12 mouse cellular contexts compared by ENCODE assay signal in genomic region chr2:105132933-105133795, GRCm38 (mm10). TPM values are rescaled to one million over a fixed set of nuclear protein-coding genes. Genes with fewer than 3 reads are reported as not detected.
DNase-seq lines count a peak whose midpoint lies in the region; ATAC-seq and TF ChIP-seq lines count a peak whose summit lies in the region.
"Had no signal": no experiment of that assay in that cellular context is flagged by ENCODE, and none has a peak within 500 bp of the region (broad histone marks: within the 10 kb centered on the region; RNA-seq: fewer than 3 reads in every experiment).

No protein-coding gene starts in this region.

- peaks cover 89% of the 10 kb centered on the region for H3K27me3 ChIP-seq in heart, embryonic 14.5 days (ENCODE audit: control insufficient read depth, insufficient read depth, low read length)
- H3K27me3 ChIP-seq in lung, postnatal 0 days (replicated peaks; ENCODE audit: insufficient read depth, low read length), result peaks cover 88% of the 10 kb centered on the region
- H3K27me3 ChIP-seq in embryonic facial prominence, embryonic 10.5 days (replicated peaks; ENCODE audit: low read depth, poor library complexity, severe bottlenecking), result peaks cover 100% of the 10 kb centered on the region
- H3K27me3 ChIP-seq in neural tube, embryonic 11.5 days (ENCODE audit: control insufficient read depth, insufficient read depth, low read length), result peaks cover 89% of the 10 kb centered on the region

- TF ChIP-seq CTCF in lung, postnatal 0 days (IDR thresholded peaks at IDR 0.05), result no peak

- H3K4me3 ChIP-seq in heart, embryonic 14.5 days (ENCODE audit: control insufficient read depth in 1 of 2, insufficient read depth in 1 of 2, low read depth in 1 of 2, low read length in 2 of 2), result peak overlapping the region in 1 of 2 experiments; percentile 4; a peak in 1 of 4 replicates
- no peak overlapping the region for H3K4me3 ChIP-seq in lung, postnatal 0 days (ENCODE audit: low read depth, low read length)
- H3K4me3 ChIP-seq in embryonic facial prominence, embryonic 10.5 days, result no peak overlapping the region
- no peak overlapping the region for H3K4me3 ChIP-seq in neural tube, embryonic 11.5 days (ENCODE audit: low read depth, low read length)

- no peak for TF ChIP-seq EP300 in lung, postnatal 0 days (IDR thresholded peaks at IDR 0.05)

- 5% methylated on average over 43 of the region's 43 CpGs for WGBS in heart, embryonic 14.5 days
- 3% methylated on average over 43 of the region's 43 CpGs for WGBS in lung, postnatal 0 days
- WGBS in embryonic facial prominence, embryonic 10.5 days, result under 1% methylated on average over 43 of the region's 43 CpGs
- WGBS in neural tube, embryonic 11.5 days, result under 1% methylated on average over 43 of the region's 43 CpGs

- peak overlapping the region; percentile 28 for H3K4me2 ChIP-seq in heart, embryonic 14.5 days (ENCODE audit: low read length)
- H3K4me2 ChIP-seq in lung, postnatal 0 days (replicated peaks; ENCODE audit: low read depth, low read length), result no peak overlapping the region
- H3K4me2 ChIP-seq in neural tube, embryonic 11.5 days (ENCODE audit: low read depth), result no peak overlapping the region

- no peak for ATAC-seq in heart, embryonic 14.5 days (ENCODE audit: insufficient number of reproducible peaks, insufficient read depth, low FRiP score, low read depth)
- ATAC-seq in lung, postnatal 0 days, result 0 out of 2 replicates have a peak, but pooled peaks have one; percentile 18
- no peak for ATAC-seq in neural tube, embryonic 11.5 days (ENCODE audit: insufficient read depth, low FRiP score, low TSS enrichment)
- ATAC-seq in frontal cortex, adult (ENCODE audit: low TSS enrichment), result no peak

- no peaks in the 10 kb centered on the region for H3K9me3 ChIP-seq in heart, embryonic 14.5 days (ENCODE audit: control insufficient read depth, low read length)
- no peaks in the 10 kb centered on the region for H3K9me3 ChIP-seq in lung, postnatal 0 days (ENCODE audit: low read length)
- H3K9me3 ChIP-seq in embryonic facial prominence, embryonic 10.5 days, result no peaks in the 10 kb centered on the region
- H3K9me3 ChIP-seq in neural tube, embryonic 11.5 days (ENCODE audit: control insufficient read depth, low read length), result no peaks in the 10 kb centered on the region

- no peak overlapping the region for H3K9ac ChIP-seq in heart, embryonic 14.5 days (ENCODE audit: low read length)
- H3K9ac ChIP-seq in lung, postnatal 0 days (replicated peaks; ENCODE audit: low read depth), result no peak overlapping the region
- no peak overlapping the region for H3K9ac ChIP-seq in neural tube, embryonic 11.5 days (ENCODE audit: low read length)

- peak overlapping the region; percentile 20 to 50; a peak in 3 of 4 replicates for H3K27ac ChIP-seq in heart, embryonic 14.5 days (replicated peaks in 1 of 2; ENCODE audit: control insufficient read depth in 1 of 2, insufficient read depth in 1 of 2, low read depth in 2 of 2, low read length in 2 of 2)
- no peak overlapping the region for H3K27ac ChIP-seq in lung, postnatal 0 days (ENCODE audit: low read length)
- H3K27ac ChIP-seq in embryonic facial prominence, embryonic 10.5 days (replicated peaks), result no peak overlapping the region
- H3K27ac ChIP-seq in neural tube, embryonic 11.5 days (ENCODE audit: low read depth, low read length), result no peak overlapping the region
- H3K27ac ChIP-seq: hindbrain, postnatal 0 days had no signal

- H3K36me3 ChIP-seq in heart, embryonic 14.5 days (ENCODE audit: control insufficient read depth, insufficient read depth, low read length), result no peaks in the 10 kb centered on the region
- no peaks in the 10 kb centered on the region for H3K36me3 ChIP-seq in lung, postnatal 0 days (ENCODE audit: insufficient read depth, low read length)
- no peaks in the 10 kb centered on the region for H3K36me3 ChIP-seq in embryonic facial prominence, embryonic 10.5 days (replicated peaks)
- no peaks in the 10 kb centered on the region for H3K36me3 ChIP-seq in neural tube, embryonic 11.5 days (ENCODE audit: control insufficient read depth, insufficient read depth, low read length)

- no peak for DNase-seq in heart, adult 8-10 months (ENCODE audit: low spot score)
- DNase-seq in lung, postnatal 0 days (ENCODE audit: low spot score), result no peak
- DNase-seq in lung, postnatal 4 days, result no peak
- peak; percentile 58 for DNase-seq in embryonic facial prominence, embryonic 10.5 days (ENCODE audit: low spot score)
- DNase-seq in neural tube, embryonic 11.5 days (ENCODE audit: low spot score), result peak; percentile 35
- DNase-seq in right cerebral cortex, adult 2 months (ENCODE audit: low spot score in 2 of 2), result no peak
- DNase-seq: cerebellum, adult 18-20 months; right cerebral cortex, adult 18-20 months had no signal

- H3K4me1 ChIP-seq in heart, embryonic 14.5 days (ENCODE audit: control insufficient read depth in 2 of 2, insufficient read depth in 2 of 2, low read length in 2 of 2), result peaks cover 9 to 18% of the 10 kb centered on the region in 2 experiments; a peak in 3 of 4 replicates
- no peaks in the 10 kb centered on the region for H3K4me1 ChIP-seq in lung, postnatal 0 days (ENCODE audit: insufficient read depth, low read depth, low read length)
- H3K4me1 ChIP-seq in embryonic facial prominence, embryonic 10.5 days, result peaks cover 19% of the 10 kb centered on the region
- peaks cover 4% of the 10 kb centered on the region; the same call in 1 of the 2 replicates for H3K4me1 ChIP-seq in neural tube, embryonic 11.5 days (ENCODE audit: control insufficient read depth, insufficient read depth, low read length)

RNA-seq across cellular contexts. Expression of gene Wt1, which starts 6.8 kb away (rescaled TPM):
- polyA plus RNA-seq in heart, embryonic 14.5 days (2014; fragmentation: Nextera tagmentation; extraction: Ambion mirVana), result 23.1 and 23.6 TPM in 2 replicates
- 1 to 10 TPM; 4.7 to 8.3 (median 5.3) TPM for total RNA-seq in heart, adult 8-10 months (2022)
- polyA plus RNA-seq in lung, postnatal 0 days (2015; fragmentation: Nextera tagmentation; extraction: Ambion mirVana), result 2.1 and 2.7 TPM in 2 replicates
- polyA plus RNA-seq in embryonic facial prominence, embryonic 10.5 days (2016; fragmentation: Nextera tagmentation; extraction: Ambion mirVana), result 0.25 and 0.44 TPM in 2 replicates
- 1.3 and 3.3 TPM in 2 replicates for polyA plus RNA-seq in neural tube, embryonic 11.5 days (2014; fragmentation: Nextera tagmentation; extraction: Ambion mirVana)

RNA-seq across cellular contexts. Expression of gene Gm11060, which starts 41.3 kb away (rescaled TPM):
- not detected in 2 replicates for polyA plus RNA-seq in heart, embryonic 14.5 days (2014; fragmentation: Nextera tagmentation; extraction: Ambion mirVana)
- not detected for total RNA-seq in heart, adult 8-10 months (2022)
- polyA plus RNA-seq in lung, postnatal 0 days (2015; fragmentation: Nextera tagmentation; extraction: Ambion mirVana), result not detected in 2 replicates
- not detected in 2 replicates for polyA plus RNA-seq in embryonic facial prominence, embryonic 10.5 days (2016; fragmentation: Nextera tagmentation; extraction: Ambion mirVana)
- not detected in 2 replicates for polyA plus RNA-seq in neural tube, embryonic 11.5 days (2014; fragmentation: Nextera tagmentation; extraction: Ambion mirVana)
- total RNA-seq: hindbrain, postnatal 0 days had no signal
- polyA plus RNA-seq: hindbrain, postnatal 0 days; limb, embryonic 14.5 days had no signal

Comparison
In these comparisons a context has a peak if more than half of its experiments do, and no peak if none do; other contexts are left out.
1. H3K27ac ChIP-seq: peak in heart, embryonic 14.5 days (2 of 2); none in lung, postnatal 0 days (single experiment), embryonic facial prominence, embryonic 10.5 days (single experiment) and neural tube, embryonic 11.5 days (single experiment).
2. DNase-seq: peak in embryonic facial prominence, embryonic 10.5 days (single experiment) and neural tube, embryonic 11.5 days (single experiment); none in heart, adult 8-10 months (single experiment), lung, postnatal 0 days (single experiment), lung, postnatal 4 days (0 of 2) and right cerebral cortex, adult 2 months (0 of 2).